Mouse (Mus musculus) heart, postnatal 4 days (tissue): Measurements from ENCODE around the gene Scn1b. TPM values are rescaled to one million over a fixed set of nuclear protein-coding genes. Genes with fewer than 3 reads are reported as not detected.

Source experiments
- DNase-seq: peaks from one replicate; pipeline ENCODE4 v3.0.0; 2021
- total RNA-seq, 2 experiments: library from RNA; stranded (reverse); gene quantifications; 2 replicates each; pipeline ENCODE4 v1.2.3; 2021

The Scn1b gene
- total RNA-seq, 2 experiments from 2014 or later, result 8.2 to 10.4 TPM

DNA sequence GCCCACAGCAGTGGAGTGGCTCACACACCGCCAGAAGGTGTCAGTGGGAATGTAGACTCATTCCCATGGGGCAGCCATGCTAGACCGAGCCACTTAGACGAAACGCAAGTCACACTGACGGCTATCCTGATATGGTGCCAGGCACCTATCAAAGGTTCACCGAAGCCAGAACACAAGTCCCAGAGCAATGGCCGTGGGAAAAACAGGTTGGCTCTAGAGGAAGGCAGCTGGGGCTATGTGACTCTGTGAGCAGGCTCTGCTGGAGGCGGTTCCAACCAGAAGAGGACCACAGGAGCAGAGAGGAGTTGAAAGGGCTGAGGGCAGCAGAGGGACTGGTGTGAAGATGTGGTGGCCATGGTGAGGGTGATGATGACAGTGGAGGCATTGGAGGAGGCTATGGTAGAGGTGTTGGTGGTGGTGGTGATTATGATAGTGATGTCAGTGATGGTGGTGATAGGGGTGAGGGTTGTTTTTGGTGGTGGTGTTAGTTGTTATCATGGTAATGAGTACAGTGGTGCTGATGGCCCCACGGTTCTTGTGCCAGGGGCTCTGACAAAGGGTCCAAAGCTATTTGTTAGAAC, 40.5 kb downstream of the Scn1b start:
- DNase-seq, result no peak

- DNase-seq, result peak; percentile 46
Observed at GRCm38 (mm10) chr7:31085171-31085570, 41.6 kb downstream of the Scn1b start.

DNA sequence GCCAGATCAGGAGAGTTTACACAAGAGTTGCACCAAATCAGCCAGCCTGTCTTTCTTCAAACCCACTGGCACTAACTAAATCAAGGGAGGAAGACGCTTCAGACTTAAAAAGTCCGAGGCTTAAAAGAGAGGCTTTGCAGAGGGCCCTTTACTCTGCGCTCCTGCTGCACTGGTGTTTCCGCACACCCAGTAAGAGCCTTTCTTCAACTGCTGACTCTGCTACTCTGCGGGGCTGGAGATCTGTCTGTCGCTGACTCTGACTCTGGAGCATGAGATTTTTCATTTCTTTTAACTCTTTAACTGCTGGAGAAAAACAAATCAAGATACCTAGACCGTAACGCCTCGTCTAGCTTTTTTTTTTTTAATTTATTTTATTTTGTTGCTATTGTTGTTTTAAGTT, 42.7 kb downstream of the Scn1b start:
- no peak for DNase-seq

- DNase-seq, result peak; percentile 73
Observed at GRCm38 (mm10) chr7:31082831-31083588, 43.8 kb downstream of the Scn1b start.

DNA sequence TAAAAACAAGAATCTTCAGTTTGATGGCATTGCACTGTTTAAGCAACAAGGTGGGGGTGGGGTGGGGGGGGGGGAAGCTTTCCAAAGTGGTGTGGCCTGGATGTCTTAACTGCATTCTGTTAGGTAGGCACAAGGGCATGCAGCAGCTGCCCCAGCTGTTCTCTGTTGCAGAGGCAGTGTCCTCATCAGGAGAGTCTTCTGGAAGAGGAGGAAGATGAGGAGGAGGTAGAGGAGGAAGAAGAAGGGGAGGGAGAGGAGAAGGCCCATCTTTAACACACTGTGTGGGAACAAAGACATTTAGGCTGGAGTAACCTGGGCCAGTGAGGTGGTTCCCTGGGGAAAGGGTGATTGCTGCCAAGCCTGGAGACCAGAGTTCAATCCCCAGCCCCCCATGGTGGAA, 44.7 kb downstream of the Scn1b start:
- no peak for DNase-seq

GRCm38 (mm10) chr7:31081106-31081505, 45.7 kb downstream of the Scn1b start:
- DNase-seq, result no peak

- DNase-seq, result no peak
Observed at GRCm38 (mm10) chr7:31080611-31081010, 46.2 kb downstream of the Scn1b start.

- DNase-seq, result no peak
Observed at GRCm38 (mm10) chr7:31079670-31080069, 47.1 kb downstream of the Scn1b start.

DNA sequence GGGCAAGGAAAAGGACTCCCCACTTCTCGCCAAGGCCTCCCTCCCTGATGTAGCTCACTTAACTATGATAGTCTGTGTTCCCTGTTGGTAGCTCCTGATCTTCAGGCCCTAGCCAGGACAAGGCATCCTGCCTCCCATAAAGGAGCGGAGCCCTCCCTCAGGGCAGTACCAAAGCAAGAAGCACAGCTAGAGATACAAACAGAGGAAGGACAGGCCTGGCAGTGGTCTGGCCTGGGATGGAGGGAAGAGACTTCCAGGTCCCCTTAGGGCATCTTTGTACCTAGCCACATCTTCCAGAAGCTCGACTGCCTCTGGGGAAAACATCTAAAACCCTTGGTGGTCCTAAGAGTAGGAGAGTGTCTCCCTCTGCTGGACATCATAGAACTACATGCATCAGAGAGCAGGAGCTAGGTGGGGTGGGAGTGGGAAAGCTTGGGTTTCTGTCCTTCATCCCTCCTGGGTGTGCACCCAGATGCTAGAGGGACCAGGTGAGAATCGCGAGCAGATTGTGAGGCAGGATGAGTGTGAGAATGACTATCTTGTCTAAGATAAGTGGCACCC, 48.8 kb downstream of the Scn1b start:
- peak; percentile 62 for DNase-seq

DNA sequence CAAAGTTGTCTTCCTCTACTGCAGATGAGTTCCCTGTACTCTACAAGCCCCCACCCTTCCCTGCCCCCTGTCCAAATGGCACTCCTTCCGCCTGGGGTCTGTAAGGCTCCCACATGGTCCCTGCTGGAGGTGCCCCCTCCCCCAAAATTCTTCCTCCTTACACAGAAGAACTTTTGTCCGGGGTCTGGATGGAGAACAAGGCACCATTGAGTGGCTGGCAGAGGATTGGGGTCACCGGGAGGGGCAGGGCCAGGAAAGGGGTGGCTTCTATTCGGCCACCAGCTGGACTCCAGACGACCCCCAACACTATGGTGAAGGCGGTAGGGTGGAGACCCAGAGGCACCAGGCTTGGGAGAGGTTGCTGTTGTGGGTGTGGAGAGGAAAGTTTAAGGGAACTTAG, 49.3 kb downstream of the Scn1b start:
- DNase-seq, result no peak

- no peak for DNase-seq
Observed at GRCm38 (mm10) chr7:31076492-31076891, 50.3 kb downstream of the Scn1b start, which contains the start of gene Fxyd3. TSS of gene Fxyd3 (minus strand) at chr7:31076704.

GRCm38 (mm10) chr7:31074713-31075069, 52.1 kb downstream of the Scn1b start:
- DNase-seq, result no peak

- DNase-seq, result no peak
Observed at GRCm38 (mm10) chr7:31074061-31074712, 52.6 kb downstream of the Scn1b start.

DNA sequence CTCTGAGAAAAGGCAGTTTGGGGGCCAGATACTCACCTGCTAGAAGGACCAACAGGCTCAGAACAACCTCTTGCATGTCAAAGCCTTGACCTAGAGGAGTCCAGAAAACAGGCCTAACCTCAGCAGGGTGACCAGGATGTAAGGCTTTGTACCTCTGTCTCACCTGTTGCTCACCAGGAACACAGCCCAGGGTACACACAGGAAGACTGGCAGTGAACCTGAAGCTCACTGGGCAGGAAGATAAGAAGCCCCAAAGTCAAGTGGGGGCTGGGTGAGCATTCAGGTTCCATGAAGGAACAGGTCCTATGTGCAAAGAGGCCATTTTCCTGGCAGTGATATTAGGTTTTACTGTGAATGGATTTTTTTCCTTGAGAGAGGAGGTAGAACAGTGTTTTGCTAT, 53.3 kb downstream of the Scn1b start:
- DNase-seq, result no peak

DNA sequence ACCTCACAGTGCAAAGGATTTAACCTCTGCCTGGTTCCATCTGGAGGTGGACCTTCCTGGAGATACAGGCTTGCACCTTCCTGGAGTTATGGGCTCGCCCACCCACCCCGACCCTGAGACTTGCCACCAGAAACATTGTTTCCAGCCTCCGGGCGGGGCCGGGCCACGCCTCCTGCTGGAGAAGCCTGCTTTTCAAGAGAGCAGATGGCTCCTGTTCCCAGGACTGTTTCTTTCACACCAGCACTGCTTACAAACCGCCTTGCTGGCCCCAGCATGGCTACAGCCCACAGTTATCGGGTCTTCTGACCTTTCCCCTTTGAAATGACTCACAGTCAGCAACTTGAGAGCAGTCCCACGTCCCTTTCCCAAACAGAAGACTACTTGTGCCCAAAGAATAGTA, 54.5 kb downstream of the Scn1b start:
- no peak for DNase-seq

- DNase-seq, result no peak
Observed at GRCm38 (mm10) chr7:31070324-31070723, 56.5 kb downstream of the Scn1b start.

GRCm38 (mm10) chr7:31069491-31069890, 57.3 kb downstream of the Scn1b start:
- no peak for DNase-seq

- peak; percentile 57 for DNase-seq
Observed at GRCm38 (mm10) chr7:31067836-31068235, 59.0 kb downstream of the Scn1b start.

Other genes with a start within 250 kb of the Scn1b start
- 1 to 10 TPM in 1 of 2 experiments, under 1 TPM in 1; 0.09 to 1.2 TPM for gene Cd22, start 246.7 kb downstream of the Scn1b start, total RNA-seq
- 1 to 10 TPM in 1 of 2 experiments, under 1 TPM in 1; 0.31 to 1.3 TPM for gene Mag, start 212.1 kb downstream of the Scn1b start, total RNA-seq
- gene Hamp2, start 202.3 kb downstream of the Scn1b start, total RNA-seq, result 1 to 10 TPM in 1 of 2 experiments, under 1 TPM in 1; 0.76 to 1.2 TPM
- 1 to 10 TPM; 1.6 to 1.9 TPM for gene Hamp, start 183.0 kb downstream of the Scn1b start, total RNA-seq
- gene Usf2, start 170.2 kb downstream of the Scn1b start, total RNA-seq, result 100 to 1,000 TPM; 100 to 103 TPM
- 1 to 10 TPM; 5.5 to 5.6 TPM for gene Lsr, start 153.5 kb downstream of the Scn1b start, total RNA-seq
- under 1 TPM; 0.36 TPM for gene Fam187b, start 153.2 kb downstream of the Scn1b start, total RNA-seq
- gene Fxyd5, start 84.5 kb downstream of the Scn1b start, total RNA-seq, result 10 to 100 TPM; 28.9 to 31.7 TPM
- 1 to 10 TPM in 1 of 2 experiments, under 1 TPM in 1; 0.98 to 2.4 TPM for gene Fxyd7, start 75.5 kb downstream of the Scn1b start, total RNA-seq
- 100 to 1,000 TPM; 646 to 728 TPM for gene Fxyd1, start 69.8 kb downstream of the Scn1b start, total RNA-seq
- 1 to 10 TPM in 1 of 2 experiments, under 1 TPM in 1; 0.95 to 1.4 TPM for gene Lgi4, start 67.7 kb downstream of the Scn1b start, total RNA-seq
- gene Fxyd3, start 50.3 kb downstream of the Scn1b start, total RNA-seq, result 1 to 10 TPM; 2.0 to 3.5 TPM
- 1 to 10 TPM; 2.2 to 2.6 TPM for gene Hpn, start 11.7 kb downstream of the Scn1b start, total RNA-seq
- 10 to 100 TPM; 32.9 to 36.0 TPM for gene Gramd1a, start 28.9 kb upstream of the Scn1b start, total RNA-seq
- not detected for gene Scgb2b2, start 163.5 kb upstream of the Scn1b start, total RNA-seq
- not detected for gene Scgb1b2, start 164.8 kb upstream of the Scn1b start, total RNA-seq
- not detected for gene Scgb2b3, start 235.1 kb upstream of the Scn1b start, total RNA-seq
- not detected for gene Scgb1b3, start 248.6 kb upstream of the Scn1b start, total RNA-seq